ENCODE assay signal across 19 mouse cellular contexts in genomic region chr7:68097081-68097836, GRCm38 (mm10).
DNase-seq lines count a peak whose midpoint lies in the region; TF ChIP-seq lines count a peak whose summit lies in the region.
"Had no signal": no experiment of that assay in that cellular context is flagged by ENCODE, and none has a peak within 500 bp of the region (broad histone marks: within the 10 kb centered on the region; RNA-seq: fewer than 3 reads in every experiment).

No protein-coding gene starts in this region.

- 41% methylated on average over 7 of the region's 7 CpGs for WGBS in kidney, adult 2 months

- no peaks in the 10 kb centered on the region for H3K36me3 ChIP-seq in kidney, adult 2 months (ENCODE audit: control insufficient read depth, insufficient read depth, low read length)
- H3K36me3 ChIP-seq: hindbrain, embryonic 15.5 days had no signal

- 0 out of 2 replicates have a peak overlapping the region, but pooled peaks have one; percentile 7 for H3K27ac ChIP-seq in layer of hippocampus, adult 2 months
- peak overlapping the region; percentile 85 for H3K27ac ChIP-seq in kidney, adult 2 months (ENCODE audit: insufficient read depth, low read depth, low read length)
- H3K27ac ChIP-seq: gastrocnemius, adult 2 months; heart, adult 2 months; hindbrain, embryonic 15.5 days; liver, embryonic 14.5 days had no signal

- no peak for TF ChIP-seq POLR2A in kidney, adult 2 months (IDR thresholded peaks at IDR 0.05; ENCODE audit: low read depth, low read length)

- no peak overlapping the region for H3K4me3 ChIP-seq in layer of hippocampus, adult 2 months
- no peak overlapping the region for H3K4me3 ChIP-seq in kidney, adult 2 months (ENCODE audit: insufficient read depth, low read depth, low read length)
- H3K4me3 ChIP-seq: gastrocnemius, adult 2 months; heart, adult 2 months; hindbrain, embryonic 15.5 days; megakaryocyte, embryonic 14.5 days had no signal

- TF ChIP-seq CTCF in layer of hippocampus, adult 2 months (conservative IDR thresholded peaks at IDR 0.05) = no peak
- TF ChIP-seq CTCF in kidney, adult 2 months (conservative IDR thresholded peaks at IDR 0.05; ENCODE audit: insufficient read depth, insufficient read length, low read depth, low read length) = no peak

- H3K27me3 ChIP-seq in kidney, adult 2 months (replicated peaks; ENCODE audit: control insufficient read depth, insufficient read depth, low read length) = no peaks in the 10 kb centered on the region
- H3K27me3 ChIP-seq: CH12.LX; hindbrain, embryonic 15.5 days; megakaryocyte, embryonic 14.5 days had no signal

- H3K4me1 ChIP-seq in kidney, adult 2 months (ENCODE audit: control insufficient read depth, insufficient read depth, low read length) = peaks cover 33% of the 10 kb centered on the region; the same call in 1 of the 2 replicates

- peak; percentile 78 for DNase-seq in adrenal gland, adult 2 months
- DNase-seq in adrenal gland, postnatal 4 days (ENCODE audit: low spot score in 2 of 2) = no peak
- DNase-seq in layer of hippocampus, adult 2 months (ENCODE audit: low spot score in 2 of 2) = no peak
- no peak for DNase-seq in layer of hippocampus, postnatal 14 days (ENCODE audit: low spot score in 2 of 2)
- peak; percentile 96 for DNase-seq in kidney, adult 2 months
- DNase-seq in kidney, postnatal 25 days = peak; percentile 71 to 92
- no peak for DNase-seq in gastrocnemius, postnatal 4 days (ENCODE audit: low spot score in 2 of 2)
- no peak for DNase-seq in cerebellum, postnatal 14 days
- DNase-seq: cerebellum, postnatal 10 days; embryo, embryonic 11 days; gastrocnemius, adult 2 months; heart, adult 2 months; heart, postnatal 14 days; lung, postnatal 14 days; thymus, postnatal 36 days had no signal

Comparison
In these comparisons a context has a peak if more than half of its experiments do, and no peak if none do; other contexts are left out.
1. DNase-seq: peak in adrenal gland, adult 2 months (single experiment), kidney, adult 2 months (single experiment) and kidney, postnatal 25 days (2 of 2); none in adrenal gland, postnatal 4 days (0 of 2), layer of hippocampus, adult 2 months (0 of 2), layer of hippocampus, postnatal 14 days (0 of 2), gastrocnemius, postnatal 4 days (0 of 2) and cerebellum, postnatal 14 days (0 of 2).